Mouse (Mus musculus): Measurements from ENCODE around the gene Hnrnpll. TPM values are rescaled to one million over a fixed set of nuclear protein-coding genes. Genes with fewer than 3 reads are reported as not detected.

Gene Hnrnpll
- 17.6 and 32.4 TPM in 2 replicates for polyA plus RNA-seq (2012; rRNA removed)

GRCm38 (mm10) chr17:80061783-80062619, at the start of gene Hnrnpll:
Gene Hnrnpll, minus strand, starts transcription at chr17:80062334.

Other genes starting within 250 kb of the Hnrnpll start
- 7.5 and 12.4 TPM in 2 replicates for gene Atl2, start 166.2 kb downstream of the Hnrnpll start, polyA plus RNA-seq (2012; rRNA removed)
- gene Galm, start 65.1 kb upstream of the Hnrnpll start, polyA plus RNA-seq (2012; rRNA removed), result 25.8 and 36.6 TPM in 2 replicates
- gene Srsf7, start 145.0 kb upstream of the Hnrnpll start, polyA plus RNA-seq (2012; rRNA removed), result 38.5 and 48.0 TPM in 2 replicates
- gene Ttc39d, start 145.1 kb upstream of the Hnrnpll start, polyA plus RNA-seq (2012; rRNA removed), result 0.05 and 0.08 TPM in 2 replicates
- 2.2 and 2.3 TPM in 2 replicates for gene Gemin6, start 162.1 kb upstream of the Hnrnpll start, polyA plus RNA-seq (2012; rRNA removed)
- gene Morn2, start 227.9 kb upstream of the Hnrnpll start, polyA plus RNA-seq (2012; rRNA removed), result 1.9 and 3.3 TPM in 2 replicates
- gene Dhx57, start 228.1 kb upstream of the Hnrnpll start, polyA plus RNA-seq (2012; rRNA removed), result 8.0 and 10.0 TPM in 2 replicates
- gene Arhgef33, start 245.1 kb upstream of the Hnrnpll start, polyA plus RNA-seq (2012; rRNA removed), result 1.5 and 2.2 TPM in 2 replicates